Mouse (Mus musculus): ENCODE data around the gene Amy2a1. TPM values are rescaled to one million over a fixed set of nuclear protein-coding genes. Genes with fewer than 3 reads are reported as not detected.

Gene Amy2a1
- polyA plus RNA-seq (2012; rRNA removed) = not detected in 2 replicates

DNA sequence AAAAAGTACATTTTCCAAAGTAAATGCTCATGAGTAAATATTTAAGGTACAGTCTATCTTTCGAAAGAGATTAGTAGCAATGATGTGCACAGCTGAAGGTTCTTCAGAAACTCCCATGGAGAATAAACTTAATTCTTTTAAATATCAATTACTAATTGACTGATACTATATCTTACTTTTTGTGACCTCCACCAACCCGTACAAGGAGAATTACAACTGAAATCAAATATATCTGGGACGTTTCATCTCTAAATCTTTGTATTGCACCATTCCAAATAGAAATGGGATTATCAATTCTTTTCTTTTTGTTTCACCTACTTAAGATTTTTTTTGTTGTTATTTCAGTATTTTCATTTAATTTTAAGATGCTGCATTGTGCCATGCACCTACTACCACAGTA, at the start of gene Amy2a1:
Gene Amy2a1, minus strand, starts transcription at position 101 of the 400 bp plus-strand sequence.

Other genes starting within 250 kb of the Amy2a1 start
- gene Amy2a4, start 241.0 kb downstream of the Amy2a1 start, polyA plus RNA-seq (2012; rRNA removed) = not detected in 2 replicates
- not detected in 2 replicates for gene Amy2a3, start 208.4 kb downstream of the Amy2a1 start, polyA plus RNA-seq (2012; rRNA removed)
- not detected in 2 replicates for gene Amy2a2, start 175.8 kb downstream of the Amy2a1 start, polyA plus RNA-seq (2012; rRNA removed)
- 5.7 and 5.8 TPM in 2 replicates for gene Amy1, start 74.3 kb upstream of the Amy2a1 start, polyA plus RNA-seq (2012; rRNA removed)
- 34.9 and 43.9 TPM in 2 replicates for gene Rnpc3, start 97.7 kb upstream of the Amy2a1 start, polyA plus RNA-seq (2012; rRNA removed)

All from central nervous system, embryonic 11.5 days (tissue).